Mouse (Mus musculus): ENCODE results near the gene Miga2. TPM values are rescaled to one million over a fixed set of nuclear protein-coding genes. Genes with fewer than 3 reads are reported as not detected.
A peak's percentile ranks its signal among the peaks of the same experiment; 100 is the strongest.

Miga2 gene
- polyA plus RNA-seq, 1 experiment, result 6.3 TPM

DNA sequence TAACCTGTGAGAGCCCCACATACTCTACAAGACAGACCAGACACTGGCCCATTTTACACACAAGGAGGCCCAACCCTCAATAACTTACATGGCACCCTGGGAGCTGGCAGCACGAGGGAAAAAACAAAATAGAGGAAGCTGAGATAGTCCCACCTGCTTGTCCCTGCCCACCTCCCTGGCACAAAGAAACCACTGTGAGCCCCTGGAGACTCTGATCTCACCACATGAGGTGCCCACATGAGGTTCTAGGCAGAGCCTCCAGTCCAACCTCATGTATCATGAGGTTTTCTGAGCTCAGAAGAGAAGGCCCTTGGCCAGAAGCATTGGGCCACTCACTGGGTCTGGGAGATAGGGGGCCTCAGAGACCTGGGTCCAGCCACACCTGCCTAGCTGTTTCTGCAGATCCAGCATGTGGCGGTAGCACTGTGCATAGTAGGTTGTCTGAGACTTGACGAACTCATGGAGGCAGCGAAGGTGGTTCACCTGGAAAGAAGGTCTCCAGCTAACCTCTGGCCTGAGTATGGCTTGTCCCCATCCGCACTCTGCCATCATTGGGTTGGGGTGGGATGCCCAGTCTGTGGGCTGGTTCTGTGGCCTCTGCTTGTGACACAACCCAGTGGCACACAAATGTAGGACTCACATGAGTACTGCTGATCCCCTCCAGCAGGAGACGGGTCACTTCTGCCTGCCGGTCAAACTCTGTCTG lies 17.9 kb upstream of the Miga2 start:
- Histone ChIP-seq H3K4me3 (ENCODE audit: control insufficient read depth, low read depth, low read length) (peak overlapping the region; percentile 39), H3K36me3 (ENCODE audit: control insufficient read depth, insufficient read depth, low read length) (peaks cover 3% of the 10 kb centered on the region)
- no peak for TF ChIP-seq CTCF (IDR thresholded peaks at IDR 0.05; ENCODE audit: control insufficient read depth, insufficient read depth, insufficient replicate concordance, low read depth, low read length)
- TF ChIP-seq POLR2A (IDR thresholded peaks at IDR 0.05; ENCODE audit: control insufficient read depth, low read depth, low read length), result no peak

DNA sequence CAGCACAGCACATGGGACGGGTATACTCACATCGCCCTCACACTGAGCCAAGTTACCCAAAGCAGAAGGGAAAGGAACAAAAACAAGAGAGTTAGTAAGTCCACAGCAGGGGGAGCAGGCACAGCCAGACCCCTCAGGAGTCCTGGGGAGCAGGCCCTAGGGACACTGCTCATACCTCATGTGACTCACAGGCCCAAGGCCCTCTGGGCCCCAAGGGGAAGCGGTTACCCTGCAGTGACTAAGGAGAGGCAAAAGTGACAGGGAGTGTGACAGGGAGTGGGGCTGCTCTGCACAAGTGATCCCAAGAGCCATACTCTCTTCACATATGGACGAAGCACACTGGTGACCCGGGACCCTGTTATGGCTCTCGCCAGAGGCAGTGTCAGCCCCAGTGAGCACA lies 14.8 kb upstream of the Miga2 start:
- TF ChIP-seq CTCF (IDR thresholded peaks at IDR 0.05; ENCODE audit: control insufficient read depth, insufficient read depth, insufficient replicate concordance, low read depth, low read length) (no peak), POLR2A (IDR thresholded peaks at IDR 0.05; ENCODE audit: control insufficient read depth, low read depth, low read length) (no peak)
- Histone ChIP-seq H3K27ac (ENCODE audit: control insufficient read depth, insufficient read depth, low read depth, low read length) (no peak overlapping the region), H3K4me3 (ENCODE audit: control insufficient read depth, low read depth, low read length) (no peak overlapping the region), H3K36me3 (ENCODE audit: control insufficient read depth, insufficient read depth, low read length) (no peaks in the 10 kb centered on the region; the same call in 1 of the 2 replicates), H3K4me1 (ENCODE audit: control insufficient read depth, insufficient read depth, low read length) (no peaks in the 10 kb centered on the region), H3K27me3 (ENCODE audit: control insufficient read depth, insufficient read depth, low read length) (no peaks in the 10 kb centered on the region)

More for the DNA sequence above, 17.9 kb upstream of the Miga2 start:
- no peak overlapping the region for H3K27ac ChIP-seq (ENCODE audit: control insufficient read depth, insufficient read depth, low read depth, low read length)
- H3K4me1 ChIP-seq (ENCODE audit: control insufficient read depth, insufficient read depth, low read length), result no peaks in the 10 kb centered on the region
- no peaks in the 10 kb centered on the region for H3K27me3 ChIP-seq (ENCODE audit: control insufficient read depth, insufficient read depth, low read length)

DNA sequence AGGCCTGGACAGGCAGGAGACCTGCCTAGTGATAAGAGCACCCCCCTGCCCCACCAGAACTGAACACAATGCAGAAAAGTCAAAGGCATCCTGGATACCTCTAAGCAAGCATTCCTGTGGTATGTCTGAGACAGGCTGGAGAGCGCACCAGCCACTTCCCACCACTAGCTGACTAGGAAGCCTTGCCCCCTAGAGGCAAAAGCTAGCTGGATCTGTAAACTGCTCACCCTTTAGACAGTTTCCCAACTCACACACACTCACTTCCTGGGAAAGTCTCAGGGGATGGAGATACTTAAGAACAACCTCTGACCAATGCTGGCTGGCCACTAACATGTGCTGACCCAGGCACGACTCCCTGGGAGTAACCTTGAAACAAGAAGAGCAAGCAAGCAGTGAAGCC lies 12.9 kb upstream of the Miga2 start:
- TF ChIP-seq POLR2A (IDR thresholded peaks at IDR 0.05; ENCODE audit: control insufficient read depth, low read depth, low read length) (no peak), CTCF (IDR thresholded peaks at IDR 0.05; ENCODE audit: control insufficient read depth, insufficient read depth, insufficient replicate concordance, low read depth, low read length) (no peak)
- Histone ChIP-seq H3K27ac (ENCODE audit: control insufficient read depth, insufficient read depth, low read depth, low read length) (no peak overlapping the region), H3K4me3 (ENCODE audit: control insufficient read depth, low read depth, low read length) (no peak overlapping the region), H3K36me3 (ENCODE audit: control insufficient read depth, insufficient read depth, low read length) (no peaks in the 10 kb centered on the region), H3K27me3 (ENCODE audit: control insufficient read depth, insufficient read depth, low read length) (no peaks in the 10 kb centered on the region), H3K4me1 (ENCODE audit: control insufficient read depth, insufficient read depth, low read length) (no peaks in the 10 kb centered on the region)

DNA sequence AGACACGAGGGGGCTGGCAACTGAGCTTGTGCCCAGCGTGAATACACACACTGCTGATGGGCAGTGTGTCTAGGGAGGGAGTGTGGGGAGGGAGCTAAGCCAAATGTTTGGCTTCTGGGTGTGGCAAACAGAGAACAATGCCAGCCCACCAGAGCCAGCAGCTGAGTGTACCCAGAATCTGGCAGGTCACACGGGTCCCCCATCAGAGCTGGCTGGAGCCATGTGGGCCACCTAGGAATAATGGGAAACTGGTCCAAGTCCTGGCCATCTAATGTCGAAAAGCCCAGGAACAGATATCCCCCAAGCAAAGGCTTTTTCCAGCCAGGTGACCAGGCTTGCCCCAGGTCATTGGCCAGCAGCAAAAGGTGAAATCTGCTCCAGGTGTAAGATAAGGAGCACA lies 8.2 kb upstream of the Miga2 start:
- peaks cover 12% of the 10 kb centered on the region for H3K4me1 ChIP-seq (ENCODE audit: control insufficient read depth, insufficient read depth, low read length)
- no peak overlapping the region for H3K27ac ChIP-seq (ENCODE audit: control insufficient read depth, insufficient read depth, low read depth, low read length)
- H3K36me3 ChIP-seq (ENCODE audit: control insufficient read depth, insufficient read depth, low read length), result no peaks in the 10 kb centered on the region
- no peak for TF ChIP-seq POLR2A (IDR thresholded peaks at IDR 0.05; ENCODE audit: control insufficient read depth, low read depth, low read length)
- no peak for TF ChIP-seq CTCF (IDR thresholded peaks at IDR 0.05; ENCODE audit: control insufficient read depth, insufficient read depth, insufficient replicate concordance, low read depth, low read length)
- no peak overlapping the region for H3K4me3 ChIP-seq (ENCODE audit: control insufficient read depth, low read depth, low read length)
- H3K27me3 ChIP-seq (ENCODE audit: control insufficient read depth, insufficient read depth, low read length), result no peaks in the 10 kb centered on the region

DNA sequence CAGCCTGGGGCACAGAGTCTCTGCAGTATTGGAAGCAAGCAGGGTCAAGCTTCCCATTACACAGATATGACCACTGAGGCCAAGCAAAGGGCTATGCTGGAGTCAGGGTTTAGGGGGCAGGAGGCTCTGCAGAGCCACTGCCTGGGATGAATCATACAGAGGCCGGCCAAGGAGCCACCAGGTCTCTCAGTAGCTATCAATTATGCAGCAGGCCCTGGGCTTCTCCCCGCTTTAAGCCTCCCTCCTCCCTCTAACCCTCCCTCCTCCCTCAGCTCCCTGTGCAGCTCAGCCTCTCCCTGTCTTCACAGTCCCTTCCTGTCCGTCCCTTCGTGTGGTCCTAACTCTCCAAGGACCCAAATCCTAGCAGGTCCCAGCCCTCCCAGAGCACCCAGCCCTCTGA lies 7.8 kb upstream of the Miga2 start:
- Histone ChIP-seq H3K27me3 (ENCODE audit: control insufficient read depth, insufficient read depth, low read length) (no peaks in the 10 kb centered on the region), H3K4me3 (ENCODE audit: control insufficient read depth, low read depth, low read length) (no peak overlapping the region), H3K4me1 (ENCODE audit: control insufficient read depth, insufficient read depth, low read length) (peaks cover 12% of the 10 kb centered on the region), H3K27ac (ENCODE audit: control insufficient read depth, insufficient read depth, low read depth, low read length) (no peak overlapping the region), H3K36me3 (ENCODE audit: control insufficient read depth, insufficient read depth, low read length) (no peaks in the 10 kb centered on the region)
- TF ChIP-seq POLR2A (IDR thresholded peaks at IDR 0.05; ENCODE audit: control insufficient read depth, low read depth, low read length), result no peak
- TF ChIP-seq CTCF (IDR thresholded peaks at IDR 0.05; ENCODE audit: control insufficient read depth, insufficient read depth, insufficient replicate concordance, low read depth, low read length), result no peak

DNA sequence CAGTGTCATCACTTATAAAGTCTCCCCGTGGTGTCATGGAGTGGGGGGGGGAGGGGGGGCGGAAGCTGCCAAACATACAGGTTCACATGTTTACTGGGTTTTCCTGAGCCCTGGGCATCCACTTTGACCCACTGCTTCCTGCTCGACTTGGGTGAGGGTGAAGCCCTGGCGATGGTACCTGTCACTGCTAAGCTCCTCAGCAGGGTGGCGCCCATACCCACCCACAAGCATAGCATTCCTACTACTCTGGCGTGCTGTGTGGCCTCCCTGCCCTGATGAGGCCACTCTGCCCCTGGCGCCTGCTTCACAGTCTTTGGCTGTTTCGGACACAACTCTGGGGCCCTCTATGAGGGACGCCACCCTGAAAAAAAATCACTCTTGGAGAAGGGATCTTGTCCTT lies 7.1 kb upstream of the Miga2 start:
- no peak overlapping the region for H3K4me3 ChIP-seq (ENCODE audit: control insufficient read depth, low read depth, low read length)
- no peaks in the 10 kb centered on the region for H3K36me3 ChIP-seq (ENCODE audit: control insufficient read depth, insufficient read depth, low read length)
- H3K27me3 ChIP-seq (ENCODE audit: control insufficient read depth, insufficient read depth, low read length), result no peaks in the 10 kb centered on the region
- peaks cover 12% of the 10 kb centered on the region for H3K4me1 ChIP-seq (ENCODE audit: control insufficient read depth, insufficient read depth, low read length)
- no peak overlapping the region for H3K27ac ChIP-seq (ENCODE audit: control insufficient read depth, insufficient read depth, low read depth, low read length)
- TF ChIP-seq CTCF (IDR thresholded peaks at IDR 0.05; ENCODE audit: control insufficient read depth, insufficient read depth, insufficient replicate concordance, low read depth, low read length), result no peak
- no peak for TF ChIP-seq POLR2A (IDR thresholded peaks at IDR 0.05; ENCODE audit: control insufficient read depth, low read depth, low read length)

DNA sequence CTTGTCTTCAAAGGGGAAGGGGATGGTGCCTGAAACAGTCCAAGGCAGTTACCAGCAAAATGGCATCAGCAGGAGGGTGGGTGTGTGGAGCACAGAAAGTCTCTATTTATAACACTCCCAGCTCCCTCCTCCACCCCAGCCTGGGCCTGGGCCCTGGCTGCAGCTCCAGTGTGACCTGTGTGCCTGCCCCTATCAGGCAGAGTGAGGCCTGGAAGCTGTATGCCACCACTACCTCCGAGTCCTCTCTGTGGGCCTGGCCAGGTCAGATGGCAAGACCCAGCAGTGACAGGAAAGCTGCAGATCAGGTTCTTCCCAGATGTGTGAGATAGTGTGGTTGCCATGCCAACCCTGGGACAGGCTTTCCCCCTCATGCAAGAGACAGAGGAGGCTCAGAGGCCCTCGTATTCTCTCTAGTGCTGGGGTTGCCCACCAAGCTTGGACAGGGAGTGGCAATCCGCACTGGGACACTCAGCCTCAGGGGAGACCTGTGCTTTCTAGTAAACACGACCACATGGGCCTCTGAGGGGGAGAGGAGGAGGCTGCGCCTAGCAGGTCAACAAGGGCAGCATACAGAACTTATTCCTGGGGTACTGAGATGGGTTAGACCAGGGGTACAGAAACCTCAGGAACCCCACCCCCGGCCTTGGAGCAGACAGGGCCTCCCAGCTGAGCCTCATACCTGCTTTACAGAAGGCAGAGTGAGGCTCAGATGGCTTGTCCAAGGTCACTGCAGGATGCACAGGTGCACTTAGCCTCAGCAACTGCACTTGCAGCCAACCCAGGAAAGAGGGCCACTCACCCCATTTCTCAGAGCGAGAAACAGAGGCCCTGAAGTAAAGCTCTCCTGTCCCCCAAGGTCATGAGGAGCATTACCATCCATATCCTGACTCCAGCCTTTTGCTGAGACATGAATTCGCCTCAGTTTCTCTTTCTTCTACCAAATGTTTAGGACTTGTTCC lies 6.2 kb upstream of the Miga2 start:
- no peak for TF ChIP-seq POLR2A (IDR thresholded peaks at IDR 0.05; ENCODE audit: control insufficient read depth, low read depth, low read length)
- TF ChIP-seq CTCF (IDR thresholded peaks at IDR 0.05; ENCODE audit: control insufficient read depth, insufficient read depth, insufficient replicate concordance, low read depth, low read length), result no peak
- Histone ChIP-seq H3K4me3 (ENCODE audit: control insufficient read depth, low read depth, low read length) (no peak overlapping the region), H3K27ac (ENCODE audit: control insufficient read depth, insufficient read depth, low read depth, low read length) (no peak overlapping the region), H3K4me1 (ENCODE audit: control insufficient read depth, insufficient read depth, low read length) (peaks cover 12% of the 10 kb centered on the region), H3K27me3 (ENCODE audit: control insufficient read depth, insufficient read depth, low read length) (no peaks in the 10 kb centered on the region), H3K36me3 (ENCODE audit: control insufficient read depth, insufficient read depth, low read length) (no peaks in the 10 kb centered on the region)
